Mouse (Mus musculus) megakaryocyte-erythroid progenitor cell, adult 5-6 weeks (primary cell): ENCODE results near the gene Lmo1. TPM values are rescaled to one million over a fixed set of nuclear protein-coding genes. Genes with fewer than 3 reads are reported as not detected.

Experiments
- ATAC-seq: replicated peaks from 2 replicates; pipeline ENCODE4 v1.8.0; 2016; ENCODE audit warnings: mild to moderate bottlenecking, inconsistent platforms; ENCODE audit not compliant: severe bottlenecking, poor library complexity, low FRiP score, low TSS enrichment
- total RNA-seq, 2 experiments: library from RNA; stranded (forward) in 1 of 2; stranded (reverse) in 1 of 2; fragments of 200-1000, 215-1000 nt in 1 of 2; fragments of >200 nt in 1 of 2; fragmentation: Nextera tagmentation in 1 of 2; gene quantifications; 2 replicates each; pipeline ENCODE4 v1.2.3; 2014 to 2017

Lmo1 gene
- total RNA-seq (2014; fragmentation: Nextera tagmentation) (not detected in 2 replicates), total RNA-seq (2017) (not detected in 2 replicates)

- no peak for ATAC-seq
Measured at GRCm38 (mm10) chr7:109174949-109175669, at the start of gene Lmo1. Gene Lmo1, minus strand, starts transcription at chr7:109175207.

- no peak for ATAC-seq
Measured at GRCm38 (mm10) chr7:109221716-109222110, 46.7 kb upstream of the Lmo1 start.

GRCm38 (mm10) chr7:109220766-109221715 is 46.0 kb upstream of the Lmo1 start:
- ATAC-seq: no peak

GRCm38 (mm10) chr7:109220026-109220425 is 45.0 kb upstream of the Lmo1 start:
- no peak for ATAC-seq

- no peak for ATAC-seq
Measured at GRCm38 (mm10) chr7:109218977-109219271, 43.9 kb upstream of the Lmo1 start.

- ATAC-seq: peak; percentile 89
Measured at GRCm38 (mm10) chr7:109218130-109218976, 43.3 kb upstream of the Lmo1 start.

- ATAC-seq: no peak
Measured at GRCm38 (mm10) chr7:109209804-109210203, 34.8 kb upstream of the Lmo1 start.

- ATAC-seq: no peak
Measured at GRCm38 (mm10) chr7:109207811-109208210, 32.8 kb upstream of the Lmo1 start.

GRCm38 (mm10) chr7:109206358-109206757 is 31.4 kb upstream of the Lmo1 start:
- ATAC-seq: no peak

GRCm38 (mm10) chr7:109203140-109203539 is 28.1 kb upstream of the Lmo1 start:
- no peak for ATAC-seq

- ATAC-seq: no peak
Measured at GRCm38 (mm10) chr7:109200559-109200958, 25.6 kb upstream of the Lmo1 start.

GRCm38 (mm10) chr7:109197161-109197650 is 22.2 kb upstream of the Lmo1 start:
- no peak for ATAC-seq

- no peak for ATAC-seq
Measured at GRCm38 (mm10) chr7:109196399-109197082, 21.5 kb upstream of the Lmo1 start.

- no peak for ATAC-seq
Measured at GRCm38 (mm10) chr7:109195982-109196381, 21.0 kb upstream of the Lmo1 start.

- no peak for ATAC-seq
Measured at GRCm38 (mm10) chr7:109194850-109195249, 19.8 kb upstream of the Lmo1 start.

GRCm38 (mm10) chr7:109187244-109188035 is 12.4 kb upstream of the Lmo1 start:
- no peak for ATAC-seq

- no peak for ATAC-seq
Measured at GRCm38 (mm10) chr7:109185975-109186374, 11.0 kb upstream of the Lmo1 start.

- ATAC-seq: no peak
Measured at GRCm38 (mm10) chr7:109185564-109185963, 10.6 kb upstream of the Lmo1 start.
